Mouse (Mus musculus): ENCODE measurements at regions not wholly inside any gene's neighbourhood (a gene's known extent, or its start where the extent isn't known, plus 50 kb on each side); places are given as distances from the start of the nearest gene placed in this dataset.

DNA sequence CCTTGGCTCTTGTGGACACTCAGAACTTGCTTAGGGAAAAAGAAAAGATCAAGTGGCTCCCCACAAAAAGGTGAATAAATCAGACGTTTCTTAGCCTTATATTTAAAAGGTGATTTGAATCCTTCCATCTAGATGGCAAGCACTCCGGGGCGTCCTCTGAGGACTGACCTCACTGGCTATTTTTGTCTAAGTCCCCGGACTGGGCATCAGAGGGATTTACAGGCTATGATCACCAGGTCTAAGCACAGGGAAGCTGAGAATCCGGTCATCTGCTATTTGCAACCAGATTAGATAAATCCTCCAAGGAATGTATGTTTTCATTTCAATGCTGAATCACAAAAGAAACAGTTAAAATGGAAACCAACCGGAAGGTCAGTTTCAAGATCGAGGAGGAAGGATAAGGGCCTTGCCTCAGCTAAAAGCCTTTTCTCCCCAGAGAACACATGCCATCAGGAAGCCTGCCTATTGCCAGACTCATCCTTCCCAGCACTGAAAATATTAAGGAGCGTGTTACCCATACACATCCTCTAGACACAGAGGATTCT lies 342.1 kb downstream of the Lpin1 start:
- DNase-seq (ENCODE audit: low spot score), result no peak

GRCm38 (mm10) chr12:16261465-16261864 lies 349.3 kb downstream of the Lpin1 start:
- DNase-seq (ENCODE audit: low spot score), result no peak

DNA sequence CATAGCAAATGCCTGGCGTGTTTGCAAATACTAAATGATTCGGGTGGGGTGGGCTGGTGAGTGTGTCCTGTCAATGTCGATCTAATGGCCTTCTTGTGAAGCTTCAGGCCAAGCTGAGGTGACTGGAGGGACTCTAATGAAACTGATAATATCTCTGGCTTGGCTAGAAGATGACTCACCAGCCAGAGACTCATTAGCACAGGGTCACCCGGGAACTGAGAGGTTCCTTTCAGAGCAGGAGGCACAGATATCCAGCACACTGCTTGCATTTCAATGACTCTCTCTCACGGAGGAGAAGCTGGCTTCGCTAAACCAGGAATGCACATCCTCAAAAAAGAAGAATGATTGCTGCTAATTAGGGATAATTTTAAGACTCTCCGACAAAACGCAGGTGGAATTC lies 349.8 kb downstream of the Lpin1 start:
- DNase-seq (ENCODE audit: low spot score), result no peak

DNA sequence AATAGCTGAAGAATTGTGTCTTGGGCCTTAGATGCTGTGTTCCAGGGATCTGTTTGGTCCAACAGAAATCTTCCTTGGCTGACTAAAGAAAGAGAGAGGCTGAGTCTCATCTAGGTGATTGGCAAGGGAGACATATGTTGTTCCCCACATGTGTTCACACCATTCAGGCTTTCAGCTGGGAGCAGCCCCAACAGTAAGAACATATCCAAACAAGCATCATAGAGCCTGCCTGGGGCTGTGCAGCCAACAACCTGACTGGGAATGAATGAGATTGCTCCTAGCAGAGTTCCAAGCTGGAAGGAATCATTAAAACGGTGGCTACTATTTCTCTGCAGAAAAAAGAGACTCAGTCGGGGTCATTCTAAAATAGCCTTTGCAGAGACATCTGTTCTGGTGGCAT lies 350.3 kb downstream of the Lpin1 start:
- DNase-seq (ENCODE audit: low spot score), result no peak

DNA sequence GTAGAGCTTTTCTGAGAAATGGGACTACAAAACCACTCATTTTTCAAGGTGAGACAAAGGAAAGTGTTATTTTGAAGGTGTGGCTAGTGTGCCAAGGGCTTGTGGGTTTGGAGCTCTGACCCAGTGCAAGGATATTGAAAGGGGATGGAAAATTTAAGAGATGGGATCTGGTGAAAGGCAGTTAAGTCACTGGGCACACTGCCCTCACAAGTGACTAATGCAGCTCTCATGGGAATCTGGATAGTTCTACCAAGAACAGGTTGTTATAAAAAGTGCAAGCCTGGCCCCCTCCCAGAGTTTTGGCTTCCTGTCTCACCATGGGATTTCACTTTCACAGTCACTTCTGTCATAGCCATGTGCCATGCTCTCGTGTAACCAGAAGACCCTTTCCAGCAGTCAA lies 360.1 kb downstream of the Lpin1 start:
- no peak for DNase-seq (ENCODE audit: low spot score)

DNA sequence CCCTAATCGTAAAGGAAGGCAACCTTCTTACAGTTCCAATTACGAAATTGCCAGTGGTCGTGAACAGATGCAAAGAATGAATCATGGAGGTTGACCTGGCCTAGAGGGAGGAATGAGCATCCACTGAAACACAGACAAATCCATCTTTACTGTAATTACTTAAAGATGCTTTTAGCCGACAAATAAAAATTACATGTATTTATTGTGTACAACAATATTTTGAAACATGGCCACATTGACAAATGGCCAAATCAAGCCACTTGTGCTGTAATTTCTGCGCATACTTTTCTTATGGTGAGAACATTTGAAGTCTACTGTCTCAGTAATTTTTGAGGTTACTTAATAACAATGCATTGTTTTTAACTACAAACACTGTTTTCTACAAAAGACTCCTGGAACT lies 360.7 kb downstream of the Lpin1 start:
- DNase-seq (ENCODE audit: low spot score), result no peak

- no peak for DNase-seq (ENCODE audit: low spot score)
These were observed 371.0 kb downstream of the Lpin1 start for GRCm38 (mm10) chr12:16239792-16240191.

GRCm38 (mm10) chr12:16237498-16237897 lies 373.3 kb downstream of the Lpin1 start:
- no peak for DNase-seq (ENCODE audit: low spot score)

DNA sequence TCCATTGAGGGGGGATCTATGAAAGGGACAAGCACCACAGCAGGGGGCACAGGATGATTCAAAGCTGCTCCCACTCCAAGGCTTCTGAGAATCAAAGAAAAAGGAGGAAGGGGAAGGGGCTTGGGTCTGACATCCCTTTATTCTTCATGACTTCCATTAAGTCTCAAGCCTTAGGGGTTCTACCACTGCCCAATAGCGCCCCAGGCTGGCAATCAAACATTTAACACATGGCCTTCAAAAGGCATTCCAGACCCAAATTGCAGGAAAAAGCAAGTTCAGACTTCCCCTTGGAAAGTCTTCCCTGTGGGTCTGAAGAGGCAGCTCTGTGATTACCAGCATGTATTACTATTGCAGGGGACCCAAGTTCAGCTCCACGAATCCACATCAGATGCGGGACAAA lies 377.2 kb downstream of the Lpin1 start:
- no peak for DNase-seq (ENCODE audit: low spot score)

DNA sequence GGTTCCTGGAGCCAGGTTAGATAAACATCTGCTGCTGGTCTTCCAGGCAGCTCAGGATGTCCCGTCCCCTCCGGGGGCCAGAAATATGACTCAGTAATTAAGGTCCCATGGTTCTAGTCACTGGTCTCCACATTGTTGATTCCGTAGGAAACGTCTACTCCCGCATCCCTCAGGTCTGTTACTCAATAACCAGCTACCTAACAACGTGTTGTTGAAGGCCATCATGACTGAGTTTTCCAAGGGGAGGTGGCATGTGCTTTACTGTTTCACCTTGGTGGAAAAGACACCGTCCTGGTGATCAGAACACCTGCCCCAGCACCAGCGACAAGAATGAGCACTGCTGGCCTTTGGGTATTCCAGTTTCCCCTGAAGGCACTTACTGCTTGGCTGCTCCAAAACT lies 377.9 kb downstream of the Lpin1 start:
- no peak for DNase-seq (ENCODE audit: low spot score)

DNA sequence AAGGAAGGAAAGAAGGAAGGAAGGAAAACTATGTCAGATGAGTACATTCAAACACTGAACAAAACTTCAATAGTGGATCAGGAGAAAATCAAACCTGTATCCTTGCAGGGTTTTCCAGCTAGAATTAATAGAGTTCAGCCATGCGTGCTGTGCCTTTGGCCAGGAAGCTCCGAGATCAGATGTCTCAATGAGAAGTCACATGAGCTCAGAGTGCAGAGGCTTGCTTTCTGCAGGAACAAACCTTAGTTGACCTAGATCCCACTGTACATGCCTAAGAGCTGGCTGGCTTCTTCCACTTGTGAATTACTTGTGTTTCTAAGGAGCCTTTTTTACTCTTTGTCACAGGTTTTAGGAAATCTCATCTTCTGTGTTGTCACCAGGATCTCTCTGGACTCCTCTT lies 378.7 kb downstream of the Lpin1 start:
- DNase-seq (ENCODE audit: low spot score), result no peak

DNA sequence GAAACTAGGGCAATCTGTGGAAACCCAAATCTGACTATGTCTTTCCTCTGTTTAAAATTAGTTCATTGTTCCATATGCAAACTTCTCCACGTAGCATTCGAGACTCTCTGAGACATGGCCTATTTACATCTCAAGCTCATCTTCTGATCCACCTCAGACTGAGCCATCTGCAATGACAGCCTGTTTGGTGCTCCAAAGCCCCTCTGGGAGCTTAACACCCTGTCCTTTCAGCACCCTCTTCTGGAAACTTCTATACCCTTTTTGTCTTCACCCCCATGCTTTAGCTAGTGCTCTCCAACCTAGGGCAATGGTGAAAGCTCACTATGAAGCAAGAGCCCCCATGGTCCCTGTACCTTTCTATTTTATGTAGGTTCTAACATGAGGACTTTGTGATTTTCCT lies 379.7 kb downstream of the Lpin1 start:
- DNase-seq (ENCODE audit: low spot score), result no peak

DNA sequence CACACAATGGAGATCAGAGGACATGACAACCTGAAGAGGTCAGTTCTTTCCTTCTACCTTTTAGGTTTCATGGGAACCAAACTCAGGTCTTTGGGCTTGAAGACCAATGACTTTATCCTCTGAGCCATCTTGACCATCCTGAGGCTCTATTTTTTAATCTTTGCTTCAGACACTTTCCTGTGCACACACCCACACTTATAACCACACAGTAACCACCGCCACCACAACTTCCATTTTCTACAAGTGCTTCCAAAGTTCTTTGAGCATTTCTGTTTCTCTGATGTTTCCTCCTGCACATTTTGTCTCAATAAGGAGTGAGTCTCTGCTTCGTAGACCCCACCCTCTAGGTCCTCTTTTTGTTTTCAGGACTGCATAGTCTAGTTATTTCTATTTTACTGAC lies 385.3 kb downstream of the Lpin1 start:
- DNase-seq (ENCODE audit: low spot score), result no peak

- no peak for DNase-seq (ENCODE audit: low spot score)
These were observed 387.8 kb downstream of the Lpin1 start for GRCm38 (mm10) chr12:16222836-16223450.

- DNase-seq (ENCODE audit: low spot score), result no peak
These were observed 388.6 kb downstream of the Lpin1 start for GRCm38 (mm10) chr12:16222205-16222604.

GRCm38 (mm10) chr12:16221142-16221541 lies 389.6 kb downstream of the Lpin1 start:
- no peak for DNase-seq (ENCODE audit: low spot score)

- DNase-seq (ENCODE audit: low spot score), result no peak
These were observed 390.2 kb downstream of the Lpin1 start for GRCm38 (mm10) chr12:16220561-16220960.

DNA sequence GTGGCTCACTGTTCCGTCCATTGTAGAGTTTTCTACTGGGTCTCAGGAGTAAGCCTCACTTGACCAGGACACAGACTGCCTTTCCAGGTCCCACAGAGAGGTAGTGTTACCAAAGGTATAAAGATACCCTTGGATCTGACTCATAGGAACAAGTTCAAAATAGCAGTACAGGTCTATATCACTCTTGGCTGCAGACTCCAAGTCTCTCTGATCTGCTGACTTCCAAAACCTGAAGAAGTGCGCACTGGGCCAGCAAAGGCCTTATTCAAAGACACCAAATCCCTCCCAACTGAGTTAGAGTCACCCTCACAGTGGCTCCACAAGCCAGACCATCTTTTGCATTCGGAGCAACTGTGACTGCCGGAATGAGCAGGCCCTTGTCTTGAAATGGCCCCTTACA lies 391.9 kb downstream of the Lpin1 start:
- DNase-seq (ENCODE audit: low spot score), result no peak

DNA sequence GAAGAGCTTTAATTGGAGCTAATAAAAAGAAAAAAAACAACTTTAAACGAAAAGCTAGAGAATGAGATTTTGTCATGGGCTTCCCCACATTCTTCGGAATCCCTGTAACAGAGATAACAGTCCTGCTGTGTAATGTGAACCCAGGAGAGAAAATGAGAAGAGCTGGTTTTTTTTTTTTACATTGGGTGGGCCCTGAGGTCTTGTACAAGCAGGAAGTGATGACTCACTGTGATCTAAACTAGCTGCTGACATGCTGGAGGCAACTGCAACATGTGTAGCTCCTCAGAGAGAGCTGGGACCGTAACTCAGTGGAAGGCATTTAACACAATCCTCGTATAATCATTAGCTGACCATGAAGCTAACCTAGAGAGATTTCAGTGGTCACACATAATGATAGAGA lies 393.8 kb upstream of the Trib2 start:
- DNase-seq (ENCODE audit: low spot score), result no peak

DNA sequence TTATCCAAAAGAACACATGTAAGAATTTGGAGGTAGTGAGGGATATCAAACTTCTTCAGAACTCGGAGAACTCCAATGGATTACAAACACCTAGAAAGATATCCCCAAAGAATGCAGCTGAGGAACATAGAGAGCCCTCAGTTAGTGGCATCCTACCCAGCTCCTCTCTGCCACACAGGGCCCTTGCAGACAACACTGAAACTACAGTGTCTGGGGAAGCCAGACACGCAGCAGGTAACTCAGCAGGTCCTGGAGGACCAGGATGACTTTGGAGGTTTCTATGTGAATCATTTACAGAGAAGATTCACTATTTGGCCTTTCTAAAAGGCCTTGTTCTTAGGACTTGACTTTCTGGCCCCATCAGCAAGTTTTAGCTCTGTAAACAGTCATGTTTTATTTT lies 393.4 kb upstream of the Trib2 start:
- DNase-seq (ENCODE audit: low spot score), result no peak

DNA sequence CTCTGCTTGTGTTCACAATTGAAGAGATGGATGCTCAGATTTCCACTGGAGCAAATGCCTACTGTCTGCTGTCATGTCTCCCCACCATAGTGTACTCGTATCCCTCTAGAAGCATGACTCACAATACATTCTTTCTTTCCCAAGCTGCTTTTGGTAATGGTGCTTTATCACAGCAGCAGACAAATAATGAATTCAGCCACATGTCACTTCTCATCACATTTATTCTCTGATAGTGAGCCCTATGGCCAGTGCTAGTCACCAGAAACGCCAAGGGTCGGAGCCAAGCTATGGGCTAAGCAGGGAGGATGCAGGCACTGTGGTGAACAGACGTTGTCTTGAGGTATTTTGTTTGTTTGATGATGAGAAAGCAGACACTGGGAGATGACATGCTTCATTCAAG lies 388.2 kb upstream of the Trib2 start:
- DNase-seq (ENCODE audit: low spot score), result no peak

DNA sequence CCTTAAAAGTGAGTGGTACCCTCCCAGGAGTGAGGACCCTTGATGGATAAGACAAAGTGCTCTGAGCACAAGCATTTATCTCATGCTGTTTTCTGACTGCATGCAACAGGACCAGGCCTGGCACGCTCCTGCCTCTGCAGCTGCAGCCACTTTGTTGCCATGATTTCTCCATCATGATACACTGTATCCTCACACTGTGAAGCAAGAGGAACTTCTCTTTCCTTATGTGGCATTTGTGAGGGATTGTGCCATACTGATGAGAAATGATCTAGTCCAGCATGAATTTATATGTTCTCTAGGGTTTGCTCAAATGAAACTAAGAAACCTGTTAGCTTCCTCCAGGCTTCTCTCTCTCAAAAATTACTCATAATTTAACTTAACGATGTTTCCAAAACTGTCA lies 380.2 kb upstream of the Trib2 start:
- no peak for DNase-seq (ENCODE audit: low spot score)

GRCm38 (mm10) chr12:16191803-16192389 lies 375.2 kb upstream of the Trib2 start:
- no peak for DNase-seq (ENCODE audit: low spot score)

DNA sequence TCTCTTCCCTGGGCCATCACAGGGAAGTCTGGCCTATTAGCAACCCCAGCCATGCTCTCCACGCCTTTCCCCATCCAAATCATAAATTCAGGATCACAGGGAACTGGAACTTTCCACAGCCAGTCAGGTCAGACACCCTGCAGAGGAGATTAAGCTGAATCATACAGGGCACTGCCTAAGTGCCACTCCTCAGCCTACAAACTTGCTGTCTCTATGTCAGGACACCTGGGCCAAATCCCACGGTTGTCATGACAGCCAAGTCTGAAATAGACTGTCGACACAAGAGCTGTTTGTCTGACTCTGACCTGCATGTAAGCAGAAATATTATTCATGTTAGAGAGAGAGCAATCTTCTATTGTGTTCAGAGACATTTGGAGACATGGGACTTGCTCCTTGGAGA lies 374.0 kb upstream of the Trib2 start:
- no peak for DNase-seq (ENCODE audit: low spot score)
